Mouse (Mus musculus): ENCODE data around the gene Ggact.

- TF ChIP-seq MAFK (IDR thresholded peaks at IDR 0.05; ENCODE audit: insufficient read depth, low read depth, low read length), result peak; percentile 83
- TF ChIP-seq CHD2 (IDR thresholded peaks at IDR 0.05; ENCODE audit: low read depth, low read length), result no peak
Measured at GRCm38 (mm10) chr14:122793368-122793767, 120.2 kb downstream of the Ggact start.

Data from ES-E14 (cell line).